Mouse (Mus musculus) c-Kit-positive CD71-positive TER-119-positive erythroid progenitor cells, embryonic 14.5 days (primary cell): ENCODE results near the gene Dupd1.

Experiments used
- DNase-seq: peaks from one replicate; pipeline ENCODE4 v3.0.0-alpha.2; 2013; ENCODE audit warnings: low spot score

Dupd1 gene

DNA sequence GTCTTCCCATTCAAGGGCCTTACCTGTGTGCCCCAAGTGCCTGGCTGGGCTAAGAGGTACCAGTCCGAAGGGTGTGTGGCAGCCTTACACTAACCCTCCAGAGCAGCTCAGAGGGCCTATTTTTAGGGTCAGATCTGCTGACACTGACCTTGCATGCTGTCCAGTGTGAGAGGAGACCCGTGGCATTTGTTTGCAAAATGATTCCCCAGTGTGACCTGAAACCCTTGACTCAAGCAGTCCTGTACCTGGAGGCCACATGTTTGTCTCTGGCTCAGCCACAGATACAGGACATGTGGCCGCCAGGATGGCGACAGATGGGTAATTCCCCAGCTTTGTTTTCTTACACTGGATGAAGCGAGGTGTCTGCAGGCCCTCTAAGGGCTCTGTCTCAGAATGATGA, at the start of gene Dupd1:
Dupd1 (minus strand) TSS at position 91 of the 400 bp plus-strand sequence.
- DNase-seq, result no peak

DNA sequence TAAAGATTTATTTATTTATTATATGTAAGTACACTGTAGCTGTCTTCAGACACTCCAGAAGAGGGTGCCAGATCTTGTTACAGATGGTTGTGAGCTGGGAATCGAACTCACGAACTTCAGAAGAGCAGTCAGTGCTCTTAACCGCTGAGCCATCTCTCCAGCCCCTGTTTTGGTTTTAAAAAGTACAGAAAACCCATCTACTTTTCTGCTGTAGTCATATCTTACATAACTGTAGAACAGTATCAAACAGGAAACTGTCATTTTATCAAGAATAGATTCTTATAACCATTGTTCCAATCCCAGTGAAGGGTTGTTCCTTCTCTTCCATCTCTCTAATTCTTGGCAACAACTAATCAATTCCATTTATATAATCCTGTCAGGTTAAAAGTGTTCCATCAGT, 49.4 kb upstream of the Dupd1 start:
- DNase-seq, result no peak

DNA sequence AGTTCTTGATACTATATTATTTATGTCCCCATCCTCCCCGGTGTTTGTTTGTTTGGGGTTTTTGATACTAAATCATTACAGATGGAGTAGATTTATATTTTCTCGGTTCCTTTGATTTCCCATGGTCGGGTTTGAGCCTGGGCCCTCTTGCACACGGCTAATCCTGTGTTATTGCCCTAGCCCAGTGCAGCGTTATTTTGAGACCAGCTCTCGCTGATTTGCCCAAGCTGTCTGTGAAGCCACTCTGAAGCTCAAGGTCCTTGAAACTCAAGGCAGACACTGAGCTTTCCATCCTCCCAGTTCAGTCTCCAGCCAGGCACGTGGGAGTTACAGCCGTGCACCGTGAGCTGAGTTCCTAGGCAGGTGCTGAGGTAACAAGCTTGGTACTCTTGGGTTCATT, 47.2 kb upstream of the Dupd1 start:
- DNase-seq, result no peak

DNA sequence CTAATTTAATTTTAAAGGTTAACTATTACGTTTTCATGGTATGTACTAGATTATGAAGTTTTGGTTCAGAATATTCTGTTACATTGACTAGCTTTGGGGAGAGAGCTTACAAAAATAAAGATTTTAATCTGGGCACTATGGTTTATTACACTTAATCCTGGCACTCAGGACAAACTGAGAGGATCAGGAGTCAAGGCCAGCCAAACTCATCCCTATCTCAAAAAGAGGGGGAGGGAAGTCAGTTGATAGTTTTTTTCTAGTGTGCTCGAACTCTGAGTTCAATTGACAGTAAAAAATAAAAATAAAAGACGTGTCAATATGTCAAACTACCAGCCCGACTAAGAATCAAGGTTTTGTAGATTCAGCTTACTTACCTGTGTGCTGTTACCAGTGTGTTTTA, 39.0 kb upstream of the Dupd1 start:
- DNase-seq, result no peak

DNA sequence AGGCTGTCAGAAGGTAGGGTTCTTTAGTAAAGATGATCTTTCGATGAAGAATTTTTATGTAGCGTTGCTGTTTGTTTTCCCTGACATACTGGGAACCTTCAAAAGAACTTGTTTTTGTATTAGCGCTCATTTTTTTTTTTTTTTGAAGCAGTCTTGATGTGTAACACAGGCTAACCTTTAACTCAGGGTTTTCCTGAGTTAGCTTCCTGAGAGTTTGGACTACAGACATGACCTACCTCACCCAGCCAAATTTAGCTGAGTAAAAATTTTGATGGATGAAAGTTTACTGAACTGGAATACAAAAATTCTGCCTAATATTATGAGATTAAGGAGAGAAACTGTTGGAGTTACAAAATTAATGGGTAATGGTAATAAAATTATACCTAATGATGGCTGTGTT, 38.0 kb upstream of the Dupd1 start:
- DNase-seq, result no peak

DNA sequence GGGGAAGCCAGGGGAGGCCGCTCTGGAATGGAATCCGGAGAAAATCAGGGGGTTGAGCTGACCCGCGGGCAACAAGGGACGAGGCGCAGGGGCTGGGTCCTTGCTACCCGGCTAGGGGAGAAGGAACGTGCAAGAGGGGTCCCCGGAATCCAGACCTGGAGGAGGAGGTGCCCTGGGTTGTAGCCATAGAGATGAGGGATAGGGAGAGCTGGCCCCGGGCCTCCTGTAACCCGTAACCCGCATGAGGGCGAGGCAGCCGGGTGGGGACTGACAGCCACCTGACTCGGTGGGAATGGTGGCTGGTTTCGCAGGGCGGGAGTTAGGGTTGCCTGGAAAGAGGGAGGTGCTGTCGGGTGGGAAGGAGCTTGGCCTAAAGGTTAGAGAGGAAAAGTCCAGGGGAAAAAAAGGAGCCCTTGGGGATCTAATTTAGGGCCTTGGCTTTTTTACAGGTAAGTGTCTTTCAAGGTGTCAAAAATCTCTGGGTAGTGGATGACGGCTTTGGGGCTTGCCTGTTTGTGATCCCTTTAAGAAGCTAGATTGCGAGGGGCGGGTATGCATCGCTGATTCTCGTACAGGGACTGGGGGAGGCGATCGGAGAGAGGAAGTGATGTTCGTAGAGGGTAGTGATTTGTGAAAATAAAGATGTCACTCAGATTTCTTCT, 36.6 kb upstream of the Dupd1 start, which contains the start of gene Dusp13:
Dusp13 (minus strand) TSS at position 301 of the 662 bp plus-strand sequence.
- DNase-seq, result no peak

DNA sequence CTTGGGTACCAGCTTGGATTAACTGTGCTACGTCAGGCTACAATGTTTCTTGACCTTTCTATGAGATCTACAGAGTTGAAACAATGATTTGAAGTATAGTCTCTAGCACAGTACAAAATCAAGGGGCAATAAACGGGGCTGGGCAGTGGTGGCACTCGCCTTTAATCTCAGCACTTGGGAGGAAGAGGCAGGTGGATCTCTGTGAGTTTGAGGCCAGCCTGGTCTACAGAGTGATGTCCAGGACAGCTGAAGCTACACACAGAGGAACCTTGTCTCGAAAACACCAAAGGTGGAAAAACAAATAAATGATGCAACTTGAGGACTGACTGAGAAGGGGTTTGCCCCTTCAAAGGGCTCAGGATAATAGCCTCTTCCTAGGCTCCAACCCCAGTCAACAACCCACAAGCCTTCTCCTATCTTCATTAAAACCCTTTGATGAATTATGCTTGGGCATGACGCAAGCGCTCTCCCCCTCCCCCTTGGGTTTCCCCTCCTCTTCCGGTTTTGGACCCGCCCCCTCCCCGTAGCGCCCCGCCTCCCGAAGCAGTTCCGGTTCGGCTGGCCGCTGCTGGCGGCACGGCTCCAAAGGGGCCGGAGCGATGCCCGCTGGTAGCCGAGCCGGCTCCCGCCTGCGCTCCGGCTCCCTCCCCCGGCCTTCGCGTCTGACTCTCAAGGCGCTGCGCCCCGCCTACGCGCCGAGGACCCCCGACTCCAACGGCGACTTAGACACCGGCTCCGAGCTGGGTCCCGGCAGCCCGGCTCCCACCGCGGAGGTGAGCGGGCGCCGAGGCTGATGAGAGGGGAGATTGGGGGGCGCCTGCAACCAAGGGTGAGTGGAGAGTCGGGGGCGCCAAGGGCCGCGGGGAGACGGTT, 35.9 kb upstream of the Dupd1 start, which contains the start of gene Samd8:
Samd8 (plus strand) TSS at position 524 of the 873 bp plus-strand sequence.
- DNase-seq, result peak; percentile 83

DNA sequence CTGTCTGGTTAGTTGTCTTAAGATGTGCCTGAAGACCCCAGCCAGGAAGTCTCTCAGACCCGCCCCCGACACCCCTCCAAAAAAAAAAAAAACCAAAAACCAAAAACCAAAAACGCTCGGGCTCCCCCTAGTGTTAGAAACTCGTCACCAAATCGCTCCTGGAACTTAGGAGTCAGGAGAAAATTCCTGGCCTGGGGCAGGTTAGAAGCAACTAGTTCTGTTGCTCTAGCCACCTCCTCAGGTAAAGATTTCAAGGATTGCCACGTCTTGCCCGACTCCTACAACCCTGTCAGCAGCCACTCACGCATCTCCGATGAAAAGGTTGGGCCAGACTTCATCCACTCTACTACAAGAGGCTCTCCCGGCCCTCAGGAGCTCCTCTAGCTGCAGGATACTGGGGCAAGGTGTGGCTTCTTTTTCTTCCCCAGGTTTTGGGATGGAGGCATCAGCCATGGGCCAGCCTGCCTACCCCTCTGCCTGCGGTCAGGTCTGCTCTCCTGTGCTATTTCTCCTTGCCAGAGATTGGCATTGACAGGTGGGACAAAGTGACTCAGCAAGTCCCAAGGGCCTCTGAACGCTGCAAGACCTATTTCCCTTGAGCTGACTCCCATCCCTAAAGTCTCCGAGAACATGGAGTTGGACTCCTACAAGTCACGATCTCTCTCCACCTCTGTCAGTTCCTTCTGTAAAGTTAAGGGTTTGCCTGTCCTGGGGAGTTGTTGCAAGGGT, 33.9 kb upstream of the Dupd1 start:
- DNase-seq, result no peak

DNA sequence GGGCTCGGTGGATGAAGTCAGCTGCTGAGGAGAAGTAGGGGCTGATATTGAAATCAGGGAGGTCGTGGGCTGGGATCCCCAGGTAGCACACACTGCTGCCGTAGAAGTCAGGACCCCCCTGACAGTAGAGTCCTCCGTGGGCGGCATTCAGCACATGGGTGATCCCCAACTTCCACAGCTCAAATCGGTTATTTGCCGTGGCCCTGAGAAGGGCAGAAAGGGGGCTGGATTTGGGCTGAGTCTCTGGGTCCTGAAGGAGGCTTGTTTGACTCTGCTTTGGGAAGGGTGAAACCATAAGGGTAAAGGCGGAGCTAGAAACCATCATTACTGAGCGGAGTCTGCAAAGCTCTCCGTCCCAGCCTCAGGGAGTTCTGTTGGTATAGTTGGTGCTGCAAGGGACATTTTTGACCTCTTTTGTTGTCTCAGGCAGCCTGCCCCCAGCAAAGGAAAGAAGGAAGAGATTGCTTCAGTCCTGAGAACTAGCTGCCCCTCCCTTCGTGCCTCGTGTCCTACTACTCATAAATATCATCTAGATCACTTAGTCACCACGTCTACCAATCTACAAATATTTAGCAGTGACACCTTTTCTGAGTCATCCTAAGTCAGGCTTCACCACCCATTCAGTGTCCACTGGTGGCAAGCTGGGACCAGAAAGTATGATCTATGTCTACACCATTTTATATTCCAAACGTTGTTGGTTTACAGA, 33.2 kb upstream of the Dupd1 start:
- no peak for DNase-seq

DNA sequence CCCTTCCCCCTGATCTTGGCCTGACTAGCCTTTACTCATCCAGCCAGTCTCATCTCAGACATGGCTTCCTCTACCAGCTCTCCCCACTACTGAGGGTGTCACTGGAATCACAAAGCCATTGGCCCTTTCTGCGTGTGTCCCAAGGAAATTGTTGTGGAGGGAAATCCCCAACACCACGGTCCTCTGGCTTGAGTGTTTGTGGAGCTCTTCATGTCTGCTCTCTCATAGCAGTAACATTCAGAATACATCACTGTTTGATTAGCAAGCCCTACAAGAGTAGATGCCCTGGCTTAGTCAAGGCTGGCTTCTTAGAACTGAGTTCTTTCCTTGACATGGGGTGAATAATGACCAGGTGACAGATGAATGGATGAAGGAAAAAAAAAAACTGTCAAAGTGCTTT, 32.5 kb upstream of the Dupd1 start:
- DNase-seq, result no peak

DNA sequence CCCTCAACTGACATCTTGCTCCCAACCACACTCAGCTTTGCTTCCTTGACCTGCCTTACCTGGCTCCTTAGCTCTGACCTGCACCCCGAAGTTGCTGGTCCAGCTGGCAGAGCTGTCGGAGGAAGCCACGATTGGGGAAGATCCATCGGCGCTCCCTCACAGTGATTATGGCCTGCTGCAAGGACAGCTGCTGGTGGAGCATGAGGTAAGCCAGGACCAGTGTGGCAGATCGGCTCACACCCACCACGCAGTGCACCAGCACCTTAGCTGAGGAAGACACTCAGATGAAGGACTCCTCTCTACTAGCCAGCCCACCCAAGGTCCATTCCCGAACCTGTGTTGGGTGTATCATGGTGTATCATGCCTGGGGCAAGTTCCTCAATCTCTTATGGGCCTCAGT, 31.9 kb upstream of the Dupd1 start:
- no peak for DNase-seq

DNA sequence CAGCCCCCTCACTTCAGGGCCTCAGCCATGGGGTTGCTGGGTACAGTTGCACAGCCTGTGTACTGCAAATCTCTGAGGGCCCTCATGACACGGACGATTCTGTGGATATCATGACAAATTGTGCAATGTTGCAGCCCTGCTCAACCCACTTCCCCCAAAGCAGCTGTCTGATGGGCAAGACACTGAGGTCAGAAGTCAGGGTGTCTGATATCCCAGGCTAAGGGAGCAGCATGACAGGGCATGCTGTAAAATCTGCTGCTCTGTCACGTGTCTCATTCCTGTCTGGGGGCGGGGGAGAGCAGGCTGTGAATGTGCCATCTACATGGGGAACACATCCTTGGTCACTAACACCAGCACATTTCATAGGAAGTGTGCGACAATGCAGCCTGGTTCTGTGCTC, 30.8 kb upstream of the Dupd1 start:
- DNase-seq, result no peak

DNA sequence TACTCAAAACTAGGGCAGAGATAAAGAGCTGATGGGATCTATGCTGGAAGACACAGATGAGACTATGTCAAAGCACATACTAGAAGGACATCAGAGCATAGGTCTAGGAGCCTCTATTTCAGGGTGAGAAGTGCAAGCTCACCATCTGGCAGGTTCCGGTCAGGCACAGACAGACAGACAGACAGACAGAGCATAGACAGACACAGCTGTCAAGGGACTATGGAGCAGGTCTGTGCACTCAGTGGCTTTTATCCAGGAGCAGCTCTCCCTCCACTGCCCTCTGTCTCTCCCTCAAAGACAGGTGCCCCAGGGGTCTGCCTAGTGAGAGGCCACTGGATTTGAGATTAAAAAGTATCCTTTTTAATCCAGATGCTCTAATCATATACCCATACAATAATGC, 29.8 kb upstream of the Dupd1 start:
- DNase-seq, result no peak

DNA sequence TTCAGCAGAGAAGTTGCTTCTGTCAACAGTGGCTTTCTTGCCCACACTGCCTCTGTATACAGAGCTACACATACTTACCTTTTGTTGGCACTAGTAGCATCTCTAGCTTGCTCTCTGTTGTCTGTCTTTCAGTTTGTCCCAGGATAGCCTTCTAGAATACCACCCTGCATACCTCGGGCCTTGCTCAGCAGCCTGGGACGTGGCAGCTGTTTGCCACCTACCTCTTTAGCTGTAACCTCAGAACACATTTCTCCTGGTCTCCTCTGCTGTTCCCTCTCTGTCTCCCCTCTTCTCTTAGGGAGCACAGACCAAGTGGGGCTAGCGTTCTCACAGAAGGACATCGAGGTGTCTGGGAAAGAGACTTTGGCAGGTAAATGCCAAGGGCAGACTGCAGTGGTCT, 28.1 kb upstream of the Dupd1 start:
- DNase-seq, result no peak

DNA sequence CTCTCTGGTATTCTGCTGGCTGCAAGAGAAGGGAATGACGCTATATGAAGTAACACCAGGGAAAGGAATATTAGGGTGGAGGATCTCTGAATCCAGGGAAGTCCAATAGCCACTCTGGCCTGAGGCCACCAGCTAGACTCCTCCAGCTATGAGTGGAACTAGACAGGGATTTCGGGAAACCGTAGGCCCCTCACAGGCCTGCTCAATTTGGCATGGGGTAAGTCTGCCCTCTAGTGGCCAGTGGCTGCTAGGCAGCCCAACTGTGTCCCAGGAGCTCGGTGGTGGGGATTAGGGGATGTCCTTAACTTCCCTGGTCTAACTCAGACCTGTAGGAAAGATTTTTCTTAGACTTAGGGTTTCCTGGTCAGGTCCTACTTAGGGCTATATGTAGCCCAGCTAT, 27.4 kb upstream of the Dupd1 start:
- peak; percentile 65 for DNase-seq

DNA sequence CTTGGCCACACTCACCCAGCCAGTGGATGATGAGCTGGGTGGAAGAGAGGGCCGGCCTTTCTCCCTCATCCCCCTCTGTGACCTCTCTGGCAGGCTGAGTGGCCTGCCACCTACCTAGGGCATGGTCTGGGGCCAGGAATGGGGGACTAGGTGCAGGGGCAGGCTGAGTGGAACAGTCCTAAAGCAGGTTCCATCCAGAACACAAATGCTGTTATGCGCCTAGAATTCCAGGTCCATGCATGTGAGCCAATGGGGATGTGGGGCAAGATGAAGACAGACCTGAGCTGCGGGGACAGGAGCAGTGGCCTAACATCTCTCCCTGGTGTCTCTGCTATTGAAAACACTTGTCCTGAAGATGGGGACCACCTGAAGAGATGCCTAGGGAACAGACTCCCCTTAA, 26.9 kb upstream of the Dupd1 start:
- DNase-seq, result no peak

DNA sequence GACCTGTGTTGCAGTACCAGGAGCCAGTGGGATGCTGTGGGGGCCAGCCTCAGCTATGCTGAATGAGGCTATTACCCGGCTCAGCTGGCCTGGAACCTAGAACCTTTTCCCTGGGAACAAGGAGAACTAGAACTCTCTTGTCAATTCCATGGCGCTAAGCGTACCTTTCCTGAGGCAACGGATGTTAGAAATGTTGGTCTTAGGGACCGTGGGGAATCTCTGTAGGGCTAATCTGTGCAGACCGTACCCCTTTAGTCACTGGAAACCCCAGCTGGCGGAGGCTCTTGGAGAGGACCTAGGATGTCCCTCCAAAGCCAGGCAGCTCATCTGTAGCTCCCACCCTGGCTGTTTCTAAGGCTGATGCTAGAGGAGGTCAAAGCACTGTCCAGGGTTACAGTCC, 26.0 kb upstream of the Dupd1 start:
- no peak for DNase-seq

DNA sequence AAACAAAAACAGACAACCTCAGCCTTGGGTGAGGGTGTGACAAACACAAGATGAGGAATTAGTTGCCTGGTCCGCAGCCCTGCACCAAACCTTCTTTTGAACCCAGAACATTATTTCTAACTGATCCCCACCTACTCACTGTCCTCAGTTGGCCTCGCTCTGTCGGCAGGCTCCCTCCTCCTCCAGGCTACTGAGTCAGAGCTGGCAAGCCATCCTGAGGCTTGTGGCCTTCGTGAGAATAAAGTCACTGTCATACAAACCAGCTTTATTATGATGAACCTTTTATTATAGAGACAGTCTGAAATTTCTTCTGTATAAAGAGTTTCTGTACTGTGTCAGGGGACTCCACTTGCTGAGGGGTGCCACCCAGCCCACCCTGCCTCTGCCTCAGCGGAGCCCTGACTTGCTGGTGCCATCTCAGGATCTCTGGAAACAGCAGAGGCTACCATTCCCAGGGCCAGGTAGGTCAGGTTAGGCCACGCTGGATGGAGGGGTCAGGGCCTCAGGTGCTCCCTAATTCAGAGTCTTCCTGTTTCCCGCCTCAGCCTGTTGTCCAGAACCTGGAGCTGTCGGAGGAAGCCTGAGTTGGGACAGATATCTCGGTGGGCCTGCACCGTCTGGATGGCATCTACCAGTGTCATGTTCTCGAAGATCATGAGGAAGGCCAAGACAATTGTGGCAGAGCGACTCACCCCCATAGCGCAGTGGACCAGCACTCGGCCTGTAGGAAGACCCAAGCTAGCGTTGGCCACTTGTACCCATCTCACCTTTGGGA, 18.9 kb upstream of the Dupd1 start:
- DNase-seq, result no peak

DNA sequence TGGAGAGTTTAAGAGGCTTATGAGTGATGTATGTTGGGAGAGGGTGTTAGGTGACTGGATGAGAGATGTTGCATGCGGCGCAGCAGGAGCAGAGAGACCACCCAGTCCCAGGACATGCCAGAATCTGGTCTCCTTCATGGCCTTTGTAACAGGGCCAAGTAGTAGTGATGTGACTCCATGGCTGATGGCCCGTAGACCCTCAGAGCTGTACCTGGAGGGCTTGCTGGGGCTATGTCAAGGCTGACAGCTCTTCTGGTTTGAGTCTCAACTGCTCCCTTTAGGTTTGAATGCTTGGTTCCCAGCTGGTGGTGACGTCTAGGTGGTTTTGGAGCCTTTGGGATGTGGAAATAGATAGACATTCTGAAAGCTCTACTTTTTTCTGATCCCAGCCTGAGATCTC, 15.6 kb upstream of the Dupd1 start:
- DNase-seq, result no peak

DNA sequence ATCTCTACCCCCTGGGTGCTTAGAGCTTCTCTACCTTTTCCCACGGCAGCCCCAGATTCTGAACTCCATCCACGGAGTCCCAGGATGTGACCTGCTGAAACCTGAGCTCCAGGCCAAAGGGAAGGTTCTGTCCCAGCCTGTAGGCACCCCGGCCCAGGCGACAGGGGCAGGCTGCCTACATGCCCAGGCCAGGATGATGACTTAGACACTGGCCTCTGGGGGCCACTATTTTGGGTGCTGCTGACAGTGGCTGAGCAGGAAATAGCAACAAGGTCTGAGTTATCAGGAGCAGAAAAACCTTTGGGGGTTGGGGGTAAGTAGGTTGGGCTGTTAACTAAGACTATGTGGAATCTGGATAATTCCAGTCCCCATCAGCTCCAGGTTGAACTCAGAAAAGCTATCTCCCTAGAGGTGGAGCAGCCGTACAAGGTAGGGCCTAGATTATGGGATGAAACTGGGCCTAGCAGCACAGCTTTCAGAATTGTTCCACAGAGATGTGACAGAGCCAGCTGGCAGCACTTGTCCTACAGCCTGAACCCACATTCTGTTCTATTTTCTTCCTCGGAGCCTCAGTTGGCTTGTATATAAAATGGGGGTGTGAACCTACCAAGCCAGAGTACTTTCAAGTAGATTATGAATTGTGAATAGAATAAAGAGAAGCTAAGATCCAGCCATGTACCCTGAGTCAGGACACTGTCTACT, 14.8 kb upstream of the Dupd1 start:
- DNase-seq, result no peak
